Mouse (Mus musculus) liver, embryonic 11.5 days (tissue): Measurements from ENCODE around the gene Zfp428. TPM values are rescaled to one million over a fixed set of nuclear protein-coding genes. Genes with fewer than 3 reads are reported as not detected.

Experiments
- ATAC-seq: fragments of 200-750 bp; cut with Nextera tagmentation; replicated peaks from 2 replicates; pipeline ENCODE4 v1.8.0; 2017; ENCODE audit warnings: moderate number of reproducible peaks, mild to moderate bottlenecking, moderate TSS enrichment, moderate library complexity; ENCODE audit not compliant: low FRiP score
- DNase-seq: peaks from one replicate; pipeline ENCODE4 v3.0.0-alpha.2; 2017; ENCODE audit warnings: low spot score
- H3K27ac ChIP-seq: fragments of 300-500 bp; sonication (generic); 2 replicates; pipeline ENCODE4 v1.5.1; 2014; ENCODE audit warnings: mild to moderate bottlenecking, low read depth, low read length, control low read depth
- H3K27me3 ChIP-seq: fragments of 300-500 bp; sonication (generic); replicated peaks from 2 replicates; pipeline ENCODE4 v1.6.1; 2014; ENCODE audit warnings: low read length, mixed read lengths; ENCODE audit not compliant: control insufficient read depth, insufficient read depth
- H3K36me3 ChIP-seq: fragments of 300-500 bp; sonication (generic); 2 replicates; pipeline ENCODE4 v1.6.1; 2014; ENCODE audit warnings: mild to moderate bottlenecking, low read length, moderate library complexity, mixed read lengths; ENCODE audit not compliant: control insufficient read depth, insufficient read depth
- H3K4me1 ChIP-seq: fragments of 300-500 bp; sonication (generic); replicated peaks from 2 replicates; pipeline ENCODE4 v1.6.1; 2014; ENCODE audit warnings: low read length, mixed read lengths; ENCODE audit not compliant: control insufficient read depth, insufficient read depth
- H3K4me2 ChIP-seq: fragments of 300-500 bp; sonication (generic); 2 replicates; pipeline ENCODE4 v1.6.1; 2014; ENCODE audit warnings: mild to moderate bottlenecking, control low read depth, moderate library complexity
- H3K4me3 ChIP-seq: fragments of 300-500 bp; sonication (generic); 2 replicates; pipeline ENCODE4 v1.5.1; 2014; ENCODE audit warnings: low read depth, low read length, control low read depth
- H3K9ac ChIP-seq: fragments of 300-500 bp; sonication (generic); 2 replicates; pipeline ENCODE4 v1.6.1; 2014; ENCODE audit warnings: low read depth, low read length, control low read depth
- H3K9me3 ChIP-seq: fragments of 300-500 bp; sonication (generic); 2 replicates; pipeline ENCODE4 v1.6.1; 2016; ENCODE audit warnings: low read length, inconsistent platforms, mixed read lengths; ENCODE audit not compliant: control insufficient read depth
- WGBS: fragments of 180-500 bp; shearing (Covaris S2); extraction: QIAGEN DNeasy Blood & Tissue Kit; methylation state at CpG from one replicate; pipeline ENCODE4 v1.1.7; 2014; 5-methylcytosine and 5-hydroxymethylcytosine counted together
- polyA plus RNA-seq: library from polyadenylated mRNA; unstranded; fragments of >200 nt; fragmentation: Nextera tagmentation; extraction: Ambion mirVana; gene quantifications from 2 replicates; pipeline ENCODE4 v1.2.1, GENCODE M21; 2014

Gene Zfp428
- polyA plus RNA-seq, 1 experiment from 2014 or later = 23.0 TPM

GRCm38 (mm10) chr7:24522805-24523204, 16.0 kb downstream of the Zfp428 start:
- H3K36me3 ChIP-seq = no peaks in the 10 kb centered on the region
- H3K4me3 ChIP-seq = no peak overlapping the region
- H3K27ac ChIP-seq = no peak overlapping the region
- H3K9ac ChIP-seq = no peak overlapping the region
- ATAC-seq = no peak
- H3K9me3 ChIP-seq = no peaks in the 10 kb centered on the region
- WGBS = 54% methylated on average over 5 of the region's 5 CpGs
- no peaks in the 10 kb centered on the region for H3K27me3 ChIP-seq
- no peak overlapping the region for H3K4me2 ChIP-seq
- no peaks in the 10 kb centered on the region for H3K4me1 ChIP-seq
- no peak for DNase-seq

- ATAC-seq (no peak), DNase-seq (no peak)
- Histone ChIP-seq H3K4me2 (no peak overlapping the region), H3K4me1 (no peaks in the 10 kb centered on the region), H3K27me3 (no peaks in the 10 kb centered on the region), H3K9me3 (no peaks in the 10 kb centered on the region), H3K36me3 (no peaks in the 10 kb centered on the region), H3K9ac (no peak overlapping the region), H3K4me3 (no peak overlapping the region), H3K27ac (no peak overlapping the region)
- 78% methylated on average over 6 of the region's 6 CpGs for WGBS
Observed at GRCm38 (mm10) chr7:24523723-24524122, 16.9 kb downstream of the Zfp428 start.

- H3K4me2 ChIP-seq = no peak overlapping the region
- no peaks in the 10 kb centered on the region for H3K36me3 ChIP-seq
- ATAC-seq (no peak), DNase-seq (no peak)
- WGBS = 80% methylated on average over 6 of the region's 6 CpGs
- no peak overlapping the region for H3K9ac ChIP-seq
- no peak overlapping the region for H3K4me3 ChIP-seq
- peaks cover 7% of the 10 kb centered on the region for H3K4me1 ChIP-seq
- no peak overlapping the region for H3K27ac ChIP-seq
- H3K27me3 ChIP-seq = no peaks in the 10 kb centered on the region
- H3K9me3 ChIP-seq = no peaks in the 10 kb centered on the region
Observed at GRCm38 (mm10) chr7:24524978-24525377, 18.2 kb downstream of the Zfp428 start.

GRCm38 (mm10) chr7:24525686-24526420, 19.0 kb downstream of the Zfp428 start:
- ATAC-seq (no peak), DNase-seq (no peak)
- Histone ChIP-seq H3K4me2 (no peak overlapping the region), H3K27me3 (no peaks in the 10 kb centered on the region), H3K36me3 (no peaks in the 10 kb centered on the region), H3K9ac (no peak overlapping the region), H3K27ac (no peak overlapping the region), H3K9me3 (no peaks in the 10 kb centered on the region), H3K4me3 (no peak overlapping the region), H3K4me1 (peaks cover 7% of the 10 kb centered on the region)
- WGBS = 86% methylated on average over 12 of the region's 12 CpGs

DNA sequence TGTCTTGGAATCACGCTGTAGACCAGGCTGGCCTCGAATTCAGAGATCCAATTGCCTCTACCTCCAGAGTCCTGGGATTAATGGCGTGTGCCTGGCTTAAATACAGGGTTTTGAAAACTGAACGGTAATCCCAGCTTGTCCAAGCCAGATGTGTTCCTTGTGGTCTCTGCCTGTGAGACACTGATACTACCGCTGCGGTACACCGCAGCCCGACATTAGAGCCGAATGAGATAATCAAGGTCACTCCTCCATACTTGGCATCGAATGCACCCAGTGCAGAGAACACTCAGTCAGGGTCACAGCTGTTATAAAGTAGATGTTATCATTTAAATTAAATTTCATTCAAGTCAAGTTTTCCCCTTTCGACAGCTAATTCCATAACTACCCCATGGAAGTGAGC, 22.1 kb downstream of the Zfp428 start:
- ATAC-seq (no peak), DNase-seq (no peak)
- 89% methylated on average over 11 of the region's 11 CpGs for WGBS
- Histone ChIP-seq H3K27me3 (peaks cover 8% of the 10 kb centered on the region), H3K4me1 (peaks cover 15% of the 10 kb centered on the region), H3K4me2 (peak overlapping the region; percentile 96; the same call in 1 of the 2 replicates), H3K9ac (no peak overlapping the region), H3K27ac (no peak overlapping the region), H3K4me3 (no peak overlapping the region), H3K9me3 (no peaks in the 10 kb centered on the region), H3K36me3 (peaks cover 6% of the 10 kb centered on the region)

- WGBS = 49% methylated on average over 11 of the region's 11 CpGs
- Histone ChIP-seq H3K4me3 (peak overlapping the region; percentile 67), H3K4me2 (peak overlapping the region; percentile 96), H3K4me1 (peaks cover 15% of the 10 kb centered on the region), H3K27ac (peak overlapping the region; percentile 71; the same call in 1 of the 2 replicates), H3K36me3 (peaks cover 9% of the 10 kb centered on the region), H3K9me3 (no peaks in the 10 kb centered on the region), H3K27me3 (peaks cover 13% of the 10 kb centered on the region), H3K9ac (peak overlapping the region; percentile 77)
- DNase-seq (no peak), ATAC-seq (no peak)
Observed at GRCm38 (mm10) chr7:24529580-24529979, 22.8 kb downstream of the Zfp428 start.

- H3K36me3 ChIP-seq = peaks cover 9% of the 10 kb centered on the region
- peak; percentile 93 for ATAC-seq
- H3K27ac ChIP-seq = peak within 1 kb of the TSS; percentile 71
- peak within 1 kb of the TSS; percentile 67 for H3K4me3 ChIP-seq
- WGBS = under 1% methylated on average over 44 of the region's 44 CpGs
- H3K27me3 ChIP-seq = peaks cover 13% of the 10 kb centered on the region
- DNase-seq = peak; percentile 95
- H3K4me2 ChIP-seq = peak within 1 kb of the TSS; percentile 96
- no peaks in the 10 kb centered on the region for H3K9me3 ChIP-seq
- peak within 1 kb of the TSS; percentile 80 for H3K9ac ChIP-seq
- H3K4me1 ChIP-seq = peaks cover 15% of the 10 kb centered on the region
Observed at GRCm38 (mm10) chr7:24530062-24530931, 23.5 kb downstream of the Zfp428 start, which contains the start of gene Irgq. TSS of gene Irgq (plus strand) at chr7:24530689.

DNA sequence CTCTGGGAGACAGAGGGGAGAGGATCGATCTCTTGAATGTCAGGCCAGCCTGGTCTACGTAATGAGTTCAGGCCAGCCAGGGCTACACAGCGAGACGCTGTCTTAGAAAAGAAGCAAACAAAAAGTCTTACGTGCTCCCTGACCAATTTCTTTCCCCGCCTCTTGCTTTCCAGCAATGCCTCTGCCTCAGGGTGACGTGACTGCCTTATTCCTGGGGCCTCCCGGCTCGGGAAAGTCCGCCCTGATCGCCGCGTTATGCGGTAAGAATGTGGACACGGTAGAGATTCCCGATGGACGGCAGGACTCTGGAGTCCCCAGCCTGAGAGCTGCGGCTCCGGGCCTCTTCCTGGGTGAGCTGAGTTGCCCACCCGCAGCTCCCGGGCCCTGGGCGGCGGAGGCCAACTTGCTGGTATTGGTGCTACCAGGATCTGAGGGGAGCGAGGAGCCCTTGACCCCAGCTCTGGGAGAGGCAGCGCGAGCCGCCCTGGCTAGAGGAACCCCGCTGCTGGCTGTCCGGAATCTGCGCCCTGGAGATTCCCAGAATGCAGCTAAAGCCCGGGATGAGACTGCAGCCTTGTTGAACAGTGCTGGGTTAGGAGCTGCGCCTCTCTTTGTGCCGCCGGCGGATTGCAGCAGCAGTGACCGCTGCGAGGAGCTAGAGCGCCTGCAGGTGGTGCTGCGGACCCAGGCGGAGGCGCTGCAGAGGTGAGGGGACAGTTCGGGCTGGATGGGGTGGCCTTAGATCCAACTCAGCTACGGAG, 24.6 kb downstream of the Zfp428 start:
- H3K36me3 ChIP-seq = peaks cover 9% of the 10 kb centered on the region
- peak overlapping the region; percentile 67 for H3K4me3 ChIP-seq
- peaks cover 13% of the 10 kb centered on the region for H3K27me3 ChIP-seq
- peak; percentile 63 for ATAC-seq
- peak overlapping the region; percentile 71 for H3K27ac ChIP-seq
- no peaks in the 10 kb centered on the region for H3K9me3 ChIP-seq
- peak; percentile 80 for DNase-seq
- peaks cover 15% of the 10 kb centered on the region for H3K4me1 ChIP-seq
- peak overlapping the region; percentile 96 for H3K4me2 ChIP-seq
- 3% methylated on average over 43 of the region's 43 CpGs for WGBS
- peak overlapping the region; percentile 80 for H3K9ac ChIP-seq
